Mouse (Mus musculus): ENCODE measurements around the gene Syndig1.

Syndig1 gene

DNA sequence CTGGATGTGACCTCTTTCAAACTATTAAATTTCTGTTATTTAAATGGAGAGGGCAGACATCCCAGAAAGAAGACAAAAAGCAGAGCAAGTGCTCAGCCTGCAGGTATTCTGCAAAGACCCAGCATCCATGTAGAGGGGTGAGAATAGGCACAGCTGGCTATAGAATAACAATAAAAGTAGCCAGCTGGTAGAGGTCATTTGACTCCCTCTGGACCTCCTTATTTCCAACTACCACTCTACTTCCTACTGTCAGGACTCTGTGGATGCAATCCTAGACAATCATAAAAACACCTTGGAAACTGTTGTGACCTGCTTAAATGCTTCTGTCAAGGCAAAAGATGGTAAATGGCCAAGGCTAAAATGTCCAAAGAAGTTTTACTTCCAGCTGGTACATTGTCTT, 153.5 kb downstream of the Syndig1 start:
- DNase-seq (ENCODE audit: low read depth): no peak

DNA sequence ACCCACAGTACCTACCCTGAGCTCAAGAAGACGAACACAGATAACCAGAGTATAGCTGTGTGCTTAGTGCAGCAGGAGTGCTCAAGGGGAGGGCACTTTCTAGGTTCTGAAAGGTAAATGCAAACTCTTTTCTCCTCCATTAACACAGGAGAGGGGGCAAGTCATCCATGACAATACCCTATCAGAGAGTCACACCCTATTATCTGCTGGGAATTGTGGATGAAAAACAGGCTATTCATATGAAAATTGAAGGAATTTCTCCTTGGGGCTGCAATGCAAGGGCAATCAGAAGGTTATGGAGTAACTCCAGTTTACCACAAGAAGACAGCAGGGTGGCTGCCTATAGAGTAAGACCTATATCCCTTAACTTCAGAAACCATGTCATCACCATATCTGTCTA, 154.1 kb downstream of the Syndig1 start:
- DNase-seq (ENCODE audit: low read depth): no peak

DNA sequence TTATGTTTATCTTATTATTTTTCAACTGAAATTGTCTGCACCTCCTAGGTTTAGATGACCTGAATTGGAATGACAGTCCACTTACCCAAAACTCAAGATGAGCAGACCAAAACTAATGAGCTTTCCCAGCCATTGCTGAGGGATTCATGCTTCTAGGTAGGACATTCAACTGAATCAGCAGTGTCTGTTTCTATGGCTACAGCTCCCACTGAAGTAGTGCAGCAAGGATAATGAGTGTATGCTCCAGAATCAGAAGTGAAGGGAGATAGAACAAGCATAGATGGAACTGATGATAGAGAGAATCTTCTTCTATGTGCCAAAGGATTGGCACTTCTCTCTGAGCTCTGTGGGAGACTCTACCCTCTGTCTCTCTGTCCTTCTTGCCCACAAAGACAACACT, 158.6 kb downstream of the Syndig1 start:
- no peak for DNase-seq (ENCODE audit: low read depth)

DNA sequence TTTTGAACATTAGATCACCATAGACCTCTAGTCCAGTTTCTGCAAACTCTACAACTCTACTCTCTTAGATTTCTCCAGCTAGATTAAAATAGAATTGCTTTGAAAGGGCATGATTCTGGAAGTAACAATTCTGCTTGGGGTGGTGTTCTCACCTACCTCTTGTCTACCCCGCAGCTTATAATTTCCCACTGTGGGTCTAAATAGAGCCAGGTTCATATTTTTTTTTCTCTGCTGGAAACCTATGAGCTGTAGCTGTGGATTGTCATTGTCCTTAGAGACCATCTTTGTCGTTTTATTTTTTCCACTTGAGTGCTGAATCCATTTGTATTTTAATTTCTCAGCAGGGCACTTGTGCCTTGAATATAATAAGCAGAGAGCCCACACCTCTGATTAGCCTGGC, 162.5 kb downstream of the Syndig1 start:
- DNase-seq (ENCODE audit: low read depth): no peak

DNA sequence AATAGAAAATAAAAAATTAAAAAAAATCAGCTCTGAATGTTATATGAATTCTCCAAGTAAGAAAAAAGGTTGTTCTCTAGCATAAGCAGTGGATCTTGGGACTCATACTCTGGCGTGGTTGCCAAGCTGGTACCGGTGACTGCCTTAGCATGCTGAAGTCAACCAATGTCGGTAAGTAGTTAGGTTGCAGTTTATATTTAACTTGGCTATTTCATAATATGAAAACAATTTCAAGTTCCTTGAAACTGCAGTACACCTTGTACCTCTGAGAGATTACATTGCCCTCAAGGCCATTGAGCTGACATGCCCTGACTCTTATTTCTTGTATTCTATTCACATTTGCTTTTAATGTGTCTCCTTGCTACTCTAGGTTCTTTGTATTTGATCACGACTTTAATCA, 163.9 kb downstream of the Syndig1 start:
- no peak for DNase-seq (ENCODE audit: low read depth)

DNA sequence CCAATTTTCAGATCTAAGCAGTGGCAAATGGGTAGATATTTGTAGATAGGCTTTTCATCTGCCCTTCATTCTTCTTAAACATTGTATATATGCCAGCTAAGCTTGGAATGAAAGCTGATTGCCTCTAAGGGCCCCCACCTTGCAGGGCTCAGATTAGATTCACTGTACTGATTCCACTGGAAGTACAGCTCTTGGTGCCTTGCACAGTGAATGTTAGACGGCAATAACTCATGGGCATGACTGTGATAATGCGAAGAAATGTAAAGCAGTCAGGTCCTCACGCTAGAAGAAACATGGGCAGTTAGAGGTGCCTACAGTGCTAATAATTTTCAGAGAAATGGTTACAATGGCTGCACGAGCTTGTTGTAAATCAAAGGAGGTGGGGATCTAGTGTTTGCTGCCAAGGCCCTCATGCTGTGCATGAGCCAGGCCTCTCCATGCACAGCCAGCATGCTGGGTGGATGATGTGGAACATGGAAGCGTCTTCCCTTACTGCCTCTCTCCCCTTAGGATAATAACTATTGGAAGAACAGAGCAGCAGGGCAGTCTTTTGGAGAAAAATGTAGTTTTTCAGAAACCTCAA, 167.5 kb downstream of the Syndig1 start:
- no peak for DNase-seq (ENCODE audit: low read depth)

DNA sequence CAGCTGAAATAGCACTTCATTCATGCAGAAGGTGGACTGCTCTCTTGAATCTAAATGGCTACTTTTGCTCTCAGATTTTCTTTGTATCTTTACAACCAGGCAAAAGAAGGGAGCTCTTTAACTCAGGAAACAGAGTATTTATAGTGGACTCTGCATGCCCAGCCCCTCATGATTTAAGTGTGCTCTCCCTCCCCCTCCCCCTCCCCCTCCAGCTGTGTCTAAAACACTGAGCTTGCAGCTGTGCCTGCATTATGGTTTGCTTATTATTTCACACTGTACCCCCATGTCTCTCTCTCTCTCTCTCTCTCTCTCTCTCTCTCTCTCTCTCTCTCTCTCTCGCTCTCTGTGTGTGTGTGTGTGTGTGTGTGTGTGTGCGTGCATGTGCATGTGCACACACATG, 168.6 kb downstream of the Syndig1 start:
- no peak for DNase-seq (ENCODE audit: low read depth)

DNA sequence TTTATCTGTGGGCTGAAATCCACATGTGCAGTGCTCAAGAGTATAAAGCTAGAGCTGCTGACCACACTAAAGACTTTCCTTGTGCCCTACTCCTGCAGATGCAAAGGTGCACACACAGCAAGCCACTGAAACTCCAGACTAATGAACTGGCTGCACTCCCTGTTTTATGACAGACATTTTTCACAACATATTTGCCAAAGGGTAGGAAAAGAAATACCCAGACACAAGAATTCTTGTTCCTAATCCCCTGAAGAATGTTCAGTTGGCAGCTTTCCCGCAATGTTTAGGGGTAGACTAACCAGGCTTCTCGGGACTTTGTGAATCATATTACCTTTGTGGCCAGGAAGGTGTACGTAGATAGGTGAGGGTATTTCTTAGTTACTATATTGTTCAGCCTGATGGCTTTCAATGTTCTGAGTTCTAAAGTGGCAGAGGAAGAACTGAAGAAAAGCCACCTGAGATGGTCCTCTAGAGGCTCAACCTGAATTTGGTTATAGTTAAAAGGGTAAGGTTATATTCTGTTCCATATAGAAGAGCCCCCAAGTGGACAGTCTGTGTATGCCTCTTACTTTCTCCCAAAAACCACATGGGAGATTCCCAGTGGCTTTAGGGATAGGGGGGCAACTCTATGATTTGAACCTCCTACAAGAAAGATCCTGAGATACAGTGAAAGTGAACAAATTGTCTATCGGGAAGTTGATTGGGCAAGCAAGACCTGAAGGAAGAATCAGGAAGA, 169.5 kb downstream of the Syndig1 start:
- DNase-seq (ENCODE audit: low read depth): no peak

DNA sequence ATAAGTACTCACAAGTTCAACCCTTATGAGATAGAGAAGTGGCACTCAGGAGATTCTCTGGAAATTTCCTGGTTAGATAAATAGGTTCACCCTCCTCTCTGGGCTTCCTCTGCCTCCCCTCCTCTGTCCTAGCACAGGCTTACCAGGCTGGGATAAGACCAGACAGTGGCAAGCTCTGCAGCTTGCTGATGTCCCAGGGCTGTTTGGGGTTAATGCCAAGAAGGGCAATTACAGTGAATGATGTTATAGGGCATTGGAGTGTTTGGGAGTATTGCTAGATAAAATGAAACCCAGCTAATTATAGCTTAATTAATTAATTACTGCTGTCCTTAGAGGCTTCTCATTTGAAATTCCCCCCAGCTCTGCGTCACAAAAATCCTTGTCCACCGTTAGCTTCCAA, 171.6 kb downstream of the Syndig1 start:
- no peak for DNase-seq (ENCODE audit: low read depth)

DNA sequence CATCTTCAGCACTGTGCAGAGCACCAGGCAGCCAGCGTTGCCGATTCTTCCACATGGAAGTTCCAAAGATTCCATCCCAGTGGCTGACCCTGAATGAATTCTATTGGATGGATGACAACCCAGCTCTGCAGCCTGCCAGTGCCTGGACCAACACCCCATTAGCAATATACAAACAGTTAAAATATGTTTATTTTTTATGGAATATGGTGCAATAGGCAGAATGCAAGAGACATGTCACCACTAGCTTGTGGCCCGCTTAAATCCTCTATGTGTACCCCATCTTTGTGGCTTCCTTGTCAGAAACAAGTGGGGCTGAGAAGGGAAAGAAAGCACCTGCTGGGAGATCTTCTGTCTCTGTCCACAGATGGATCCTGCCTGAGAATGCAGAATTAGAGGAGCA, 174.5 kb downstream of the Syndig1 start:
- DNase-seq (ENCODE audit: low read depth): no peak

DNA sequence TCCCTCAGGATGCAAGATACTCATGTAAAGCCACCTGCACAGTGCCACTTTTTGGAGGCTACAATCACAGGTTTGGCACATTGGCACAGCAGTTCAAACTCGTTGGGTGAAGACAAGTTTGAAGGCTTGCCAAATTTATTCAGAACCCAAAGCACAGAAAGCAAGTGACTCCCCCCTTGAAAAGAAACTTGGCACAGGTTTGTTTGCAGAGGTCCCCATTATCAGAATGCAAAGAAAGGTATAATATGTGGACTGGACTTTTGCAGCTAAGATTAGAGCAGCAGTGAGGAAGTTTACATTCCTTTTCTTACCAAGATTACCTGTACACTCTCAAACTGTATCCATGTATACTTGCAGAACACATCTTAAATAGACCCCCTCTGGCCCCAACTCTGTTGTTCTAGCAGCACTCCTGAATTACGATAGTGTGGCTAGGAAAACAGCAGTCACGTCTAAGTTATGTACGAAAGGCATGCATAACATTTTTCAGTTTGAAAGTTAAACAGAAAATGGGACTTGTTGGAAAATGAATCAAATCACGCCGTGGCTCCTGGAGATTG, 183.9 kb downstream of the Syndig1 start:
- DNase-seq (ENCODE audit: low read depth): no peak

DNA sequence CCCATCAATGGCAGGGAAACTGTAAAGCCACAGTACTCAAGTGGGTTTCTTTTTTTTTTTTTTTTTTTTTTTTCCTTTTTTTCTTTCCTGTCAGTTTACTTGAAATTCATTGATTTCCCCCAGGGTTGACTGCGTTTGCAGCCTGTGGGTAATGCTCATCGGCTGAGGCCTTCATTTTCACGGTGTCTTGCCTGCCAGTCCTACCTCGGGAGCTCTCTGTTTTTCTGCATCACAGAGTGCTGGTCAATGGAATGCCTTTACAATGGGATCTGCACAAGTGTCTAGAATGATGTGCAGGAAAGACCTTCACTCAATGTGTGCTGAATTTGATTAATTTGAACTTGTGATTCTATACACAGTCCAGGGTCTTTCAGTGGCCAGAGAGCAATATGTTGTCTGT, 184.8 kb downstream of the Syndig1 start:
- DNase-seq (ENCODE audit: low read depth): no peak

DNA sequence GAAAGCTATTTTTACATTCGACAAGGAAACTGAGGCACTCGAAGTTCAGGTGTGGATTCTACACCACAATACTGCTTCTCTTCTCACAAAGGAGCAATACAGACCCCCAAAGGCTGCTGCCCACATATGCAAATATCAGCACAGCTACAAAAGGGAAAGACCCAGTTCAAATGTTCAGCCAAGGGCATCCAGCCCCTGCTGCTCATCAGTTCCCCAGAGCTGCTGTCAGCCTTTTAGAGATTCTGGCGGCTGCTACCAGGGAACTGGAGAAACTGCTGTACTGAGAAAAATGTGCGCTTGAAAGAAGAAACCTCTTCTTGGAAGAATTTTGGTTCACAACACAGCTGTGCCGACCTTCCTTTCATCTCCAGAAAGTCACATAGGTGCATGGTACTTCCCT, 187.3 kb downstream of the Syndig1 start:
- no peak for DNase-seq (ENCODE audit: low read depth)

DNA sequence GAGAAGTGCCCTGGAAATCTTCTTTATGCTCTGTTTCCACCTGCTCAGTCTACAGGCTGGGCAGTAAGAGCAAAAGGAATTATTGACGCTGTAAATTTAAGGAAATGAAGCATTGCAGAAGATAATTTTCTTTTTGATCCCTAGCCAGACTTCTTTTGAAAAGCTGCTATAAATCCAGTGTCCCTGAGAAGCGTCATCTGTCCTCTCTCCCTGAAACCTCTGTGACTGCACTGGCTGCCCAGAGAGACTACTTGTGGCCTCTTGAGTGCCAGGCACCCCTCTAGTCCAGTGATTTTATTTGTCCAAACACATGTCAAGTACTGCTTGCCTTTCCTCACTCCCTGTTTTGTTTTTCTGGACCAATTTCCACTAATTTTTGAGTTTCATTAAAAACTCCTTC, 191.7 kb downstream of the Syndig1 start:
- DNase-seq (ENCODE audit: low read depth): no peak

DNA sequence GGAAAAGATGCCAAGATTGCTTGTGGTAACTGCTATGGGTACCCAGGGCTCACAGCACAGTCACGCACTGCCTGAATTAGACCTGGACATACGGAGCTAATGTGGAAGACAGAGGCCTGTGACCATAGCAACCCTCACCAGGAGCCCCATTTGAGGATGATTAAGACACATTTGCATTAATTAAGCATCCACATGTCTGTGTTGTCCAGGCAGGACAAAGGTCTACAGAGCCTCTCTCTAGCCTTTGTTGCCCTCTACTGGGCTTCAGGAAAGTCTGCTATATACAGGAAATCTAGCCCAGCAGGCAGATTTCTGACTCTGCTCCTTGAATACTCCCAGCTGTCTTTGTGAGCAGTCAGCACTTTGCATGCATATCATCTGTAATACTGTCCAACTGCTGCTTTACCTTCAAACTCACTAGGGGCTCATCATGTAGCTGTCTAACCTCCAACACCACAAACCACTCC, 194.9 kb downstream of the Syndig1 start:
- DNase-seq (ENCODE audit: low read depth): no peak

DNA sequence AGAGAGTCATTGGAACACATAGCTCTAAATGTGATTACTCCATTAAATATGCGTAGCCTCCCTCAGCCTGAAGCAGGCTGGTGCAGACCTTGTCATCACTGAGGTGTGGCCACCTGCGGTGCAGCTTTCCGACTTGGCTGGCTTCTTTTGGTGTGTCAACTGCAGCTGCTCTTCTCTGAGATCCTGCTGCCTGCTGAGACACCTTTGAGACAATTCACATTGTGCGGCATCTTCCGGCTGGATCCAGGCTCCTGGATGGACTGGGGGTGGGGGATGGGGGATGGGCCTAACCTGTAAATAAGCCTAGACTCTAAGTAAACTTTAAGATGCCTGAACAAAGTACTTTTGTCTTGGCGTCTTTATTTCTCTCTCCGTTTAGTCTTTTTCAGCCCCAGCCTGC, 214.5 kb downstream of the Syndig1 start:
- DNase-seq (ENCODE audit: low read depth): no peak

Data from fibroblast of lung, adult 2 months (primary cell).